Mouse (Mus musculus): ENCODE measurements around the gene Gm28042.

The Gm28042 gene

GRCm38 (mm10) chr2:120059466-120059865 lies 32.2 kb downstream of the Gm28042 start:
- no peak for ATAC-seq (ENCODE audit: low TSS enrichment)

- no peak for ATAC-seq (ENCODE audit: low TSS enrichment)
Measured at GRCm38 (mm10) chr2:120060190-120060589, 32.9 kb downstream of the Gm28042 start.

- no peak for ATAC-seq (ENCODE audit: low TSS enrichment)
Measured at GRCm38 (mm10) chr2:120060651-120061050, 33.4 kb downstream of the Gm28042 start.

GRCm38 (mm10) chr2:120062248-120062647 lies 35.0 kb downstream of the Gm28042 start:
- no peak for ATAC-seq (ENCODE audit: low TSS enrichment)

- no peak for ATAC-seq (ENCODE audit: low TSS enrichment)
Measured at GRCm38 (mm10) chr2:120064639-120065038, 37.3 kb downstream of the Gm28042 start.

GRCm38 (mm10) chr2:120065243-120065642 lies 38.0 kb downstream of the Gm28042 start:
- ATAC-seq (ENCODE audit: low TSS enrichment) = peak; percentile 38; the same call in 1 of the 2 replicates

DNA sequence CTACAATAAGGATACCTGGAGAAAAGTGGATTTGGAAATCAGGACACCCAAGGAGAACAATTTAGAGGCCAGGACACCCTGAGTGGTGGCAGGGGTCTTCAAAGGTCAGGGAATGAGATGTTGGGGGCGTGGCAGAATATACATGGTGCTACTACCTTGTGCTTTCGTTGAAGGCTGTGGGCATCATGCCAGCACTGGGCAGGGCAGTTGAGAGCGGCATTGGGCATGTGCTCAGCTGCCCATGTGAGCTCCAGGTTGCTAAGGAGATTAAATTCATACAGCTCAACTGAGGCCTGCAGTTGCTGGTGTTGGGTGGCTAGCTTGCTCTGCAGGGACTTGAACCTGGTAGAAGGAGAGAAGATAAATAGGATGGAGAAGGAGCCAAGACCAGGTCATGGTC lies 38.9 kb downstream of the Gm28042 start:
- ATAC-seq (ENCODE audit: low TSS enrichment) = no peak

- ATAC-seq (ENCODE audit: low TSS enrichment) = peak; percentile 47; the same call in 1 of the 2 replicates
Measured at GRCm38 (mm10) chr2:120068555-120069465, 41.5 kb downstream of the Gm28042 start.

DNA sequence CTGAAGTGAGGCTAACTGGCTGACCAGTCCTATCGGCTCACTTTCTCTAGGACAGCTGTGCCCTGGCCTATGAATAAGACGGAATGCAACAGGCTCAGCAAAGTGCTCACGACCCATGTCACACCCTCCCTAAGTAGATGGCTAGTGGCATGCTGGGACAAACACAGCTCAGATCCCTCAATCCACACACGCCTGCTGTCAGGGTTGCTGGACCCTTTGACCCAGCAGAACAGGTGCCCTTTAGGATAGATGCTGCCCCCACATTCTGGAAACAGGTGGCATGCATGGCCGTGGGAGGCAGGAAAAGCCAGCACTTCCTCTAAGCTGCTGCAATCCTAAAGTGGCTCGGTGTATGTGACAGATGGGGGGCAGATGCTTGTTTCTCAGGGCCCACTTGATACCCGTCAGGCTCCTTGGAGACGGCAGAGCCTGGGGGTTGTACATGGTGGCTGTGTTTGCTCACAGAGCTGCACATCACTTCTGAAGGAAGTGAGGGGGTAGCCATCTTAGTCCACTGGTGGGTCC lies 42.2 kb downstream of the Gm28042 start:
- peak; percentile 69 for ATAC-seq (ENCODE audit: low TSS enrichment)

- no peak for ATAC-seq (ENCODE audit: low TSS enrichment)
Measured at GRCm38 (mm10) chr2:120074096-120074495, 46.8 kb downstream of the Gm28042 start.

DNA sequence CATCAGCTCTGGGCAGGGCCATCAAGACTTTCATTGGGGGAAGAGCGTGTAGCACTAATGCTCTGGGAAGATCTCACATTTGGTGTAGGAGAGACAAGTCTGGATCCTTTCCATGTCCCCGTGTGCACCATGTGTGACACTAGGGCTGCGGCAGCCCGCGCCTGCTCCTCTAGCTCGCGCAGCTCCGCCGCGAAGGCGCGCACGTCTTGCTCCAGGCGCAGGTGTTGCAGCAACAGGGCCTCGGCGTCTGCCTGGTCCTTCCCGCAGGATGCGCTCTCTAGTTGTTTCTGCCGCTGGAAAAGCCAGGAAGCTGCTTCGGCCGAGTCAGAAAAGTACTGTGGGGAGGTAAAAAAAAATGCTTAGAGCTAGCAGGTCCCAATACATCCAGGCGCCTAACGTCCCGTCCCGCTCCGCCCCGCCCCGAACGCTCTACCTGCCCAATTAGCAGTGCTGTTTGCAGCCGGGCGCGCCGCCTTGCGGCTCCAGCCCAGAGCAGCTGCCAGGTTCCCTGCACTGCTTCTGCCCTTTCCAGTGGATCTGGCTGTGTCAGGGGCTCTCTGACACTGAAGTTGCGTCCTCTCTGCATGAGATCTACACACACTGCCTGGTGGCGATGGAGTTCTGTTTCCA lies 48.9 kb downstream of the Gm28042 start:
- ATAC-seq (ENCODE audit: low TSS enrichment) = peak; percentile 80

DNA sequence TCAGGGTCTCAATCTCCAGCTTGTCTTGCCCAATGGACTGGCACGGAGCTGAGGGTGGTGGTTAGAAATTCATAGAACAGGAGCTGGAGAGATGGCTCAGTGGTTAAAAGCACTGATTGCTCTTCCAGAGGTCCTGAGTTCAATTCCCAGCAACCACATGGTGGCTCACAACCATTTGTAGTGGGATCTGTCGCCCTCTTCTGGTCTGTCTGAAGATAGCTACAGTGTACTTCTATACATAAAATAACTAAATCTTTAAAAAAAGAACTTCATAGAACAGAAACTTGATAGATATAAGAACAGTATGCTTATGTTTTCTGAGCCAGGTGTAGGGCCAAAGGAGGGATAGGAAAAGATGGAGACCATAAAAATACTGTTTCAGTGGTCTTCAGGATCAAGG lies 55.1 kb downstream of the Gm28042 start:
- no peak for ATAC-seq (ENCODE audit: low TSS enrichment)

GRCm38 (mm10) chr2:120084593-120085361 lies 57.5 kb downstream of the Gm28042 start:
- no peak for ATAC-seq (ENCODE audit: low TSS enrichment)

DNA sequence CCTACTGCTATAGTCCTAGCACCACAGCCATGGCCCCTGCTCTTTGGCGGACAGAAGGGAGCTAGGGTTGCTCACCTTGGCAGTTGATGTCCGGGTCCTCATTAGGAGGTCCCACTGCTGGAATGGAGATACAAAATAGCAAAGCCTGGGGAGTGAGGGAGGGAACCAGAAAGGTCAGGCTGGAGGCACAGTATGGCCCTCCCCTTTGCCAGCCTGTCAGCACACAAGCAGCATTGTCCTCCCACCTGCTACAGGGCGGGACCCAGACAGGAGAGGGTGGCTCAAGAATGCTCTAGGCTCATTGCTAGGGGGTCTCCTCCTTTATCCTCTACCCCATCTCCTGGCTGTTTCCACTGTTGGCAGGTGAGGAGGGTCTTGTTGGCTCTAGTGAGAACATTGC lies 58.7 kb downstream of the Gm28042 start:
- ATAC-seq (ENCODE audit: low TSS enrichment) = no peak

DNA sequence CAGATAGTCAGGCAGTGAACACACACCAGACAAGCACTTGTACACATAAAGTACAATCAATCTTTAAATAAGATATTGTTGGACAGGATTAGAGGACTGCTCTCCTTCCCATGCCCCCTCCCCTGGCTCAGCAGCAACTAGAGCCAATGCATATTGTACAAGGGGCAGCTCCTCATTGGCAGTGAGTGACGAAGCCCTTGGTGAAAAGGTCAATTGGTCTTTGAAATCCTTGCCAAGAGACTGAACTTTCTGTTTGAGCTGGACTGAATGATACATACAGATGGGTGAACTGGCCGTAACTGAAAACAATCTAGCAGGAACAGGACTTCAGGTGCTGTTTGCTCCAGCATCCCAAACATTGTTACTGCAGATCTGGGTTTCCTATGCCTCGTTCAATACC lies 60.1 kb downstream of the Gm28042 start:
- no peak for ATAC-seq (ENCODE audit: low TSS enrichment)

GRCm38 (mm10) chr2:120087897-120088296 lies 60.6 kb downstream of the Gm28042 start:
- no peak for ATAC-seq (ENCODE audit: low TSS enrichment)

- no peak for ATAC-seq (ENCODE audit: low TSS enrichment)
Measured at GRCm38 (mm10) chr2:120090979-120091378, 63.7 kb downstream of the Gm28042 start.

Measured in frontal cortex, adult (tissue).